Mouse (Mus musculus) megakaryocyte, embryonic 14.5 days (primary cell): ENCODE results near the gene Olfr1271. TPM values are rescaled to one million over a fixed set of nuclear protein-coding genes. Genes with fewer than 3 reads are reported as not detected.
"Not testable (repeated sequence)": the region's sequence is repeated elsewhere in the genome, so short reads cannot be mapped to it uniquely, and the experiment has no call there.

ENCODE experiments used
- H3K27me3 ChIP-seq: replicated peaks from 2 replicates; pipeline ENCODE3; 2012; ENCODE audit warnings: inconsistent platforms
- H3K36me3 ChIP-seq: replicated peaks from 2 replicates; pipeline ENCODE3; 2012; ENCODE audit warnings: low read length, inconsistent platforms, mixed read lengths
- H3K4me1 ChIP-seq: 2 replicates; pipeline ENCODE4 v1.6.1; 2012; ENCODE audit warnings: inconsistent platforms
- H3K4me3 ChIP-seq: replicated peaks from 2 replicates; pipeline ENCODE3; 2012; ENCODE audit warnings: moderate library complexity, mild to moderate bottlenecking, inconsistent platforms
- H3K9me3 ChIP-seq: 2 replicates; pipeline ENCODE4 v1.6.1; 2012; ENCODE audit warnings: inconsistent platforms
- FLI1 ChIP-seq: IDR thresholded peaks from 2 replicates; pipeline ENCODE4 v1.6.1; 2012; ENCODE audit warnings: low read length, inconsistent platforms, mixed read lengths
- GATA1 ChIP-seq: IDR thresholded peaks from 3 replicates; pipeline ENCODE4 v1.6.1; 2012; ENCODE audit warnings: mixed read lengths, low read length, inconsistent platforms, borderline replicate concordance
- polyA plus RNA-seq: library from polyadenylated mRNA; stranded (reverse); fragments of >175 nt; gene quantifications from 2 replicates; pipeline ENCODE4 v1.2.3, GENCODE M21; 2012; ENCODE audit warnings: low replicate concordance; ENCODE audit not compliant: insufficient read depth

The Olfr1271 gene
- polyA plus RNA-seq: not detected in 2 replicates

DNA sequence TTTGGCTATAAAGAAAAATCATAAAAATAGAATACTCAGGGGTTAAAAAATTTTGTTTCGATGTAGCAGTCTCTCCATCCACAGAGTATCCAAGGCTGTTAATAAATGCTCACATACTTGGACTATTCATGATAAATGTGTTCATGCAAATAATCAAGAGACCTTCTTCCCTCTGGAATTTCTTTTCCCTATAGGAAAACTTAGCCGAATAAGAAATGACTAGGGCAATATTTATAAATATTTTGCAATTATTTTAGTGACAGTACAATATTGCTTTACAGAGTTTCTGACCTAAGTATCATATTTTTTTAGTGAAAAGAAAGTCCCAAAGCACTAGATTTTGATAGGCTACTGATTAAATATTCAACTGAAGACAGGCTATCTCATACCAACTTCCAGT lies at the start of gene Olfr1271:
Olfr1271 (minus strand) TSS at position 101 of the 400 bp plus-strand sequence.
- Histone ChIP-seq H3K4me1 (no peaks in the 10 kb centered on the region), H3K9me3 (no peaks in the 10 kb centered on the region), H3K4me3 (no peak within 1 kb of the TSS), H3K27me3 (no peaks in the 10 kb centered on the region), H3K36me3 (no peaks in the 10 kb centered on the region)
- TF ChIP-seq FLI1 (no peak), GATA1 (no peak)

DNA sequence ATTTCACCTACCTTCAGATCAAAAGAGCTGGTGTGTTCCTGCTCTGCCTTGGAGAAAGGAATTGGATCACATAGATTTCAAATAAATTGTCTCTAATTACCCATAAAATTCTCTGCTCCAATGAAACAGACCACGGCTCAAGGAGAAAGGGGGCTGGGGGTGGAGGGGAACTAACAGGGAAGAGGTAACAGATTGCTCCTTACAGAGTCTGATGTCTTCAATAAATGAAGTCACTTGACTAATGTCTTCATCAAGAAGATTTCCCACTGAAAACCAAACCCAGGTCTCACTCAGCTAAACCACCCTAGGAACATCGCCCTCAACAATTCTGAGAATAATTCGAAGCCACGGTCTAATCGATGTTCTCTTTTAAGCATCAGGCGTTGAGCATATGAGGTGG lies 21.9 kb upstream of the Olfr1271 start, which contains the start of gene Olfr1272:
Olfr1272 (minus strand) TSS at position 101 of the 400 bp plus-strand sequence.
- Histone ChIP-seq H3K27me3 (no peaks in the 10 kb centered on the region), H3K4me3 (no peak within 1 kb of the TSS), H3K36me3 (no peaks in the 10 kb centered on the region), H3K4me1 (no peaks in the 10 kb centered on the region), H3K9me3 (no peaks in the 10 kb centered on the region)
- TF ChIP-seq FLI1 (no peak), GATA1 (no peak)

DNA sequence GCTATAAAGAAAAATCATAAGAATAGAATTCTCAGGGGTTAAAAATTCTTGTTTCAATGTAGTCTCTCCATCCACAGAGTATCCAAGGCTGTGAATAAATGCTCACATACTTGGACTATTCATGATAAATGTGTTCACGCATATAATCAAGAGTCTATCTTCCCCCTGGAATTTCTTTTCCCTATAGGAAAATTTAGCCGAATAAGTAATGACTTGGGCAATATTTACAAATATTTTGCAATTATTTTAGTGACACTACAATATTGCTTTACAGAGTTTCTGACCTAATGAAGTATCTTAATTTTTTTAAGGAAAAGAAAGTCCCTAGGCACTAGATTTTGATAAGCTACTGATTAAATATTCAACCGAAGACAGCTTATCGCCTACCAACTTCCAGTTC lies 13.3 kb downstream of the Olfr1271 start, which contains the start of gene Olfr142:
Olfr142 (minus strand) TSS at position 101 of the 400 bp plus-strand sequence.
- TF ChIP-seq FLI1: no peak
- TF ChIP-seq GATA1: no peak
- Histone ChIP-seq H3K27me3 (no peaks in the 10 kb centered on the region), H3K9me3 (no peaks in the 10 kb centered on the region), H3K4me1 (no peaks in the 10 kb centered on the region), H3K36me3 (no peaks in the 10 kb centered on the region), H3K4me3 (no peak within 1 kb of the TSS)

DNA sequence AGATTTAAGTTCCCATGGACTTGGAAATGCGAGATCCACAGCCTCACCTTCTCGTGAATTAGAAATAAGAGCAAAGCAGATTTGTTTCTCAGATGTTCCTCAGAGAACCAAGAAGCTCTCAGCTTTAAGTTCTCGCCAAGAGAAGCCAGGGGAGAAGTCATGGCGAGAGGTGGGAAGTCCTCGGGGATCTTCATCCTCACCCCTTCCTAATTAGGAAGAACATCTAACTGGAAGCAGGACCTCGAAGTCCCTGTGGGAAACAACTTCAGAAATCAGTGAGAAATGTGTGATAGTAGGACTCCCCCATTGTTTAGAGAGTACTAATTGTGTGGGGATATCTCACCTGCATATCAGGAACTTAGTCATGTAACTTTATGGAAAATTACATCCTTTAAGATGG lies 46.4 kb downstream of the Olfr1271 start, which contains the start of gene Olfr1506:
Olfr1506 (minus strand) TSS at position 101 of the 400 bp plus-strand sequence.
- not testable (repeated sequence) for H3K9me3 ChIP-seq, H3K4me1 ChIP-seq, H3K4me3 ChIP-seq, H3K36me3 ChIP-seq, H3K27me3 ChIP-seq

Other genes with a start within 250 kb of the Olfr1271 start
- not detected in 2 replicates for gene Olfr1264, start 245.5 kb downstream of the Olfr1271 start, polyA plus RNA-seq
- gene Olfr1265, start 235.7 kb downstream of the Olfr1271 start, polyA plus RNA-seq: not detected in 2 replicates
- not detected in 2 replicates for gene Olfr140, start 207.4 kb downstream of the Olfr1271 start, polyA plus RNA-seq
- gene Olfr1269, start 149.6 kb downstream of the Olfr1271 start, polyA plus RNA-seq: not detected in 2 replicates
- gene Olfr32, start 128.7 kb downstream of the Olfr1271 start, polyA plus RNA-seq: not detected in 2 replicates
- not detected in 2 replicates for gene Olfr1270, start 117.9 kb downstream of the Olfr1271 start, polyA plus RNA-seq
- gene Olfr1506, start 46.5 kb downstream of the Olfr1271 start, polyA plus RNA-seq: not detected in 2 replicates
- gene Olfr142, start 13.4 kb downstream of the Olfr1271 start, polyA plus RNA-seq: not detected in 2 replicates
- gene Olfr1272, start 21.8 kb upstream of the Olfr1271 start, polyA plus RNA-seq: 0.37 TPM in 1 of 2 replicates, not detected in the other
- not detected in 2 replicates for gene Gm13769, start 51.2 kb upstream of the Olfr1271 start, polyA plus RNA-seq
- not detected in 2 replicates for gene Olfr1274-ps, start 127.7 kb upstream of the Olfr1271 start, polyA plus RNA-seq